Mouse (Mus musculus) liver, postnatal 0 days (tissue): ENCODE results near the gene Rtbdn. TPM values are rescaled to one million over a fixed set of nuclear protein-coding genes. Genes with fewer than 3 reads are reported as not detected.
A peak's percentile ranks its signal among the peaks of the same experiment; 100 is the strongest.

Experiments
- ATAC-seq: fragments of 200-750 bp; cut with Nextera tagmentation; 2 replicates; pipeline ENCODE4 v1.8.0; 2017; ENCODE audit warnings: mild to moderate bottlenecking, moderate library complexity
- DNase-seq: peaks from one replicate; pipeline ENCODE4 v3.0.0-alpha.2; 2016
- H3K27ac ChIP-seq: fragments of 300-500 bp; sonication (generic); 2 replicates; pipeline ENCODE4 v1.5.1; 2014; ENCODE audit warnings: antibody characterized with exemption, moderate library complexity, mild to moderate bottlenecking, low read depth
- H3K27me3 ChIP-seq: fragments of 300-500 bp; sonication (generic); 2 replicates; pipeline ENCODE4 v1.6.1; 2014; ENCODE audit warnings: low read length, control low read depth, mixed read lengths; ENCODE audit not compliant: insufficient read depth
- H3K36me3 ChIP-seq: fragments of 300-500 bp; sonication (generic); replicated peaks from 2 replicates; pipeline ENCODE4 v1.6.1; 2014; ENCODE audit warnings: mild to moderate bottlenecking, control low read depth, low read length, moderate library complexity, mixed read lengths; ENCODE audit not compliant: insufficient read depth
- H3K4me1 ChIP-seq: fragments of 300-500 bp; sonication (generic); 2 replicates; pipeline ENCODE4 v1.6.1; 2014; ENCODE audit warnings: antibody characterized with exemption, mild to moderate bottlenecking, control low read depth; ENCODE audit not compliant: insufficient read depth
- H3K4me2 ChIP-seq: fragments of 300-500 bp; sonication (generic); 2 replicates; pipeline ENCODE4 v1.6.1; 2014; ENCODE audit warnings: low read depth, mild to moderate bottlenecking, low read length, moderate library complexity, mixed read lengths
- H3K4me3 ChIP-seq: fragments of 300-500 bp; sonication (generic); 2 replicates; pipeline ENCODE4 v1.5.1; 2014; ENCODE audit warnings: low read depth, low read length
- H3K9ac ChIP-seq: fragments of 300-500 bp; sonication (generic); replicated peaks from 2 replicates; pipeline ENCODE4 v1.6.1; 2014; ENCODE audit warnings: mild to moderate bottlenecking, moderate library complexity
- H3K9me3 ChIP-seq: fragments of 300-500 bp; sonication (generic); 2 replicates; pipeline ENCODE4 v1.6.1; 2016; ENCODE audit warnings: mild to moderate bottlenecking, control low read depth, low read length, mixed read lengths
- CTCF ChIP-seq: sonication (generic); IDR thresholded peaks from 2 replicates; pipeline ENCODE4 v1.5.1; 2016; ENCODE audit warnings: antibody characterized with exemption, low read depth
- EP300 ChIP-seq: IDR thresholded peaks from 2 replicates; pipeline ENCODE4 v1.6.1; 2016; ENCODE audit warnings: antibody characterized with exemption, low read depth, mild to moderate bottlenecking
- WGBS: fragments of 180-500 bp; shearing (Covaris S2); extraction: QIAGEN DNeasy Blood & Tissue Kit; methylation state at CpG from one replicate; pipeline ENCODE4 v1.1.7; 2014; ENCODE audit not compliant: insufficient replicate concordance; 5-methylcytosine and 5-hydroxymethylcytosine counted together
- polyA plus RNA-seq: library from polyadenylated mRNA; unstranded; fragments of >200 nt; fragmentation: Nextera tagmentation; extraction: Ambion mirVana; gene quantifications from 2 replicates; pipeline ENCODE4 v1.2.1, GENCODE M21; 2015

Gene Rtbdn
- polyA plus RNA-seq, 1 experiment from 2014 or later = not detected

DNA sequence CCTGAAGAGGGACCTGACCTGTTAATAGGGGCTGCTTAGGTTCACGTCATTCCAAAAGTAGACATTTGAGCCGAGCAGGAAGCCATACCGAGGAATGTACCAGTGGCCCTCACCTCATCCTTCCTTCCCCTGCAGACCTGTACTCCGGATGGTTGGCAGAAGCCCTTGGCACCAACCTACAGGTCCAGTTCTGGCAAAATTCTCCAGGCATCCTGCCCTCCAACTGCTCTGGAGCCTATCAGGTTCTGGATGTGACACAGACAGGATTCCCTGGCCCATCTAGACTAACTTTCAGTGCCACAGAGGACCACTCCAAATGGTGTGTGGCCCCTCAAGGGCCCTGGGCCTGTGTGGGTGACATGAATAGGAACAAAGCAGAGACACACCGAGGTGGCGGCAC, 36.2 kb upstream of the Rtbdn start:
- DNase-seq (no peak), ATAC-seq (no peak)
- Histone ChIP-seq H3K4me1 (peaks cover 28% of the 10 kb centered on the region), H3K27me3 (peaks cover 16% of the 10 kb centered on the region), H3K27ac (no peak overlapping the region), H3K4me2 (peak overlapping the region; percentile 95), H3K4me3 (no peak overlapping the region), H3K9me3 (no peaks in the 10 kb centered on the region), H3K36me3 (peaks cover 7% of the 10 kb centered on the region), H3K9ac (no peak overlapping the region; the same call in 1 of the 2 replicates)
- 92% methylated on average over 6 of the region's 6 CpGs for WGBS
- TF ChIP-seq EP300 (no peak), CTCF (no peak)

DNA sequence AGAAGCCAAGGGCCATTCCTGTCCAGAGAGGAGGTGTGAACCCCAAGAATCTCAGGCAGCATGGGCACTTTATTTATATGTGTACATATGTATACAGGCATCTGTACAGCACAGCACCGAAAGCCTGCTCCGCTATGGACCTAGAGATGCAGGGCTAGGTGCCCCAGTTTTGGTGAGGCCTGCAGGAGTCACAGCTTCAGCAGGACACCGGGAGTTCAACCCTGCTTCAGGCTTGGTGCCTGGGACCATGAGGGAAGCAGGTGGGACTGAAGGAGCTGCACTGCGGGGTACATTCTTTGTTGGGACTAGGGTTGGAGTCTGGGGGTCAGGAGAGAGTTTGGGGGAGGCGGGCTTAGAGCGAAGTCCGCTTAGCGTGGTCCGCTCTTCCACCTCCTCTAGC, 34.9 kb upstream of the Rtbdn start:
- no peak for DNase-seq

DNA sequence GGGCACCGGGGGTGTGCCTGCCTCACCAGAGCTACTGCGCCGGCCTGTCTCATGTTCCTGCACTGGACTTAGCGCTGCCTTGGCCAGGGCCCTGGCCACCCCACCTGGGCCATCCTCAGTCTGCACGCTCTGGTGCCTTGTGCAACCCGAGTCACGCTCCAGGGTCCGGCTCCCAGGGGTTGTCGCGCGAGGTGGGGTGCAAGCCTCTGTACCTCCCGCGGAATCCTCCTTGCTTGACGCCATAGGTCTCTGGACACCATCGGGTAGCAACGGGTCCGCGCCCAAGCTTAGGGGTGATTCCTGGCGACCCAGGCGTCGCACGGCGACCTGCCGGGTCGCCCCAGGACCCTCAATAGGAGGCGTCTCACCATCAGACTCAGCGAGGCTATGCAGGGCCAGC, 34.4 kb upstream of the Rtbdn start:
- TF ChIP-seq CTCF = no peak
- TF ChIP-seq EP300 = no peak
- Histone ChIP-seq H3K9ac (no peak overlapping the region), H3K27me3 (peaks cover 16% of the 10 kb centered on the region), H3K4me2 (peak overlapping the region; percentile 81), H3K36me3 (peaks cover 3% of the 10 kb centered on the region; the same call in 1 of the 2 replicates), H3K27ac (no peak overlapping the region), H3K4me1 (peaks cover 28% of the 10 kb centered on the region), H3K4me3 (peak overlapping the region; percentile 35), H3K9me3 (no peaks in the 10 kb centered on the region)
- DNase-seq = no peak
- ATAC-seq = no peak
- 23% methylated on average over 26 of the region's 27 CpGs for WGBS

More for the DNA sequence above, 34.9 kb upstream of the Rtbdn start:
- H3K4me3 ChIP-seq = no peak overlapping the region
- peaks cover 3% of the 10 kb centered on the region; the same call in 1 of the 2 replicates for H3K36me3 ChIP-seq
- no peak overlapping the region for H3K4me2 ChIP-seq
- ATAC-seq = no peak
- H3K27ac ChIP-seq = no peak overlapping the region
- WGBS = 92% methylated on average over 9 of the region's 9 CpGs
- TF ChIP-seq CTCF (no peak), EP300 (no peak)
- no peaks in the 10 kb centered on the region for H3K9me3 ChIP-seq
- peaks cover 28% of the 10 kb centered on the region for H3K4me1 ChIP-seq
- no peak overlapping the region for H3K9ac ChIP-seq
- peaks cover 16% of the 10 kb centered on the region for H3K27me3 ChIP-seq

DNA sequence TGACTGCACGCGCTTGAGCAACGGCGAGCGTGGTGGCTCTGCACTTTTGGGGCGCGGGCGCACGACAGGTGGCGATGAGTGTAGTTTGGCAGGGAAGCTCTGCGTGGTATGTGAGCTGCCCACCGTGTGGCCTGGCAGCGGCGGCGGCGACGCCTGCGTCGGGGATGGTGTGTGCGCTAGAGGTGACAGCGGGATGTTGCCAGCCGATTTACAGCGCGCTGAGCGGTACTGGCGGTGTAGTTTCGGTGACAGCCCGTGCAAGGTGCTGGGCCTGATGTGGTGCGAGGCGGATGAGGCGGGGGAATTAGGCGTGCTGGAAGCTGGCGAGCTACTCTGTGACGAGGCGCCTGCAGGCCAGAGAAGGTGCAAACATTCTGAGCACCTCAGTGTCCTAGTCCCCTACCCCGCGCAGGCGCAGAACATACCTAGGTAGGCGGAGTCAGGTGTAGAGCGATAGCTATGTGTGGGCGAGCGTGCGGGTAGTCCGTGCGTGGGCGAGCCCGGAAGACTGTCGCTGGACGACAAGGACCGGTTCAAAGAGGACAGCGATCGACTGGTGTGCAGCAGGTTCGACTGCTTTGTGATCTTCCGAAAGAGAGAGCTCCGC, 33.8 kb upstream of the Rtbdn start:
- TF ChIP-seq CTCF = no peak
- TF ChIP-seq EP300 = no peak
- ATAC-seq = peak; percentile 56
- Histone ChIP-seq H3K27ac (peak overlapping the region; percentile 13; the same call in 1 of the 2 replicates), H3K4me2 (peak overlapping the region; percentile 81), H3K36me3 (peaks cover 3% of the 10 kb centered on the region; the same call in 1 of the 2 replicates), H3K9me3 (no peaks in the 10 kb centered on the region), H3K4me3 (peak overlapping the region; percentile 35), H3K4me1 (peaks cover 28% of the 10 kb centered on the region), H3K27me3 (peaks cover 17% of the 10 kb centered on the region), H3K9ac (peak overlapping the region; percentile 50)
- DNase-seq = peak; percentile 84
- WGBS = under 1% methylated on average over 51 of the region's 55 CpGs

DNA sequence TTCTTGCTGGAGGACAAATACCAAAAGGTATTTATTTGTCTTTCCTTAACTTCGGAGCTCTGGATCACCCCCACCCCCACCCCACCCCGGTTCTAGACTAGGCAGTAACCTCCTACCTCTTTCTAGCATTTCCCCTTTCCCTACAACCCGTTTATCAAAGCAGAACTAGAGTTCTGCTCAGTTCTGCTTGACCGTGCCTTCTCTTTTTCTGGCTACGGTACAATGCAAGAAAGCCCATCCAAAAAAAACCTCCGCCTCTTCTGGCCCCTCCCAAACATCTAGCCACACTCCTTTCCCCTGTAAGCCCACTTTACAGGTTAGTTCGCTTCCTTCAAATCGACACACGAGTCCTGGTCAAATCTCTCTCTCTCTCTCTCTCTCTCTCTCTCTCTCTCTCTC, 33.3 kb upstream of the Rtbdn start:
- Histone ChIP-seq H3K9me3 (no peaks in the 10 kb centered on the region), H3K9ac (peak overlapping the region; percentile 50; the same call in 1 of the 2 replicates), H3K4me1 (peaks cover 28% of the 10 kb centered on the region), H3K27ac (peak overlapping the region; percentile 13; the same call in 1 of the 2 replicates), H3K4me2 (peak overlapping the region; percentile 81), H3K36me3 (peaks cover 3% of the 10 kb centered on the region; the same call in 1 of the 2 replicates), H3K4me3 (peak overlapping the region; percentile 35), H3K27me3 (peaks cover 21% of the 10 kb centered on the region)
- DNase-seq = no peak
- WGBS = 8% methylated on average over 9 of the region's 9 CpGs
- no peak for ATAC-seq
- no peak for TF ChIP-seq CTCF
- no peak for TF ChIP-seq EP300

DNA sequence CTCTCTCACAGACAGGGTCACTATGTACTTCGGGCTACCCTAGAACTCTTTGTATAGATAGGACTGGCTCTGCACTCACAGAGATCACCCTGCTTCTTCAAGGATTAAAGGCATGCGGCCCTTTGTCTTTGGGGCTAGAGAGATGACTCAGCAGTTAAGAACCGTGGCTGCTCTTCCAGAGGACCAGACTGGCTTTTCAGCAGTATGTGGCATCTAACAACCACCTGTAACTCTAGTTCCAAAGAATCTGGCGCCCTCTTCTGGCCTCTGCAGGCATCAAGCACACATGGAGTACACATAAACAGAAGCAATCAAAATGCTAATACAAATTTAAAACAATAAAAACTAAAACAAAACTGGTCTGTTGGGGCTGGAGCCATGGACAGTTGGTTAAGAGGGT, 32.8 kb upstream of the Rtbdn start:
- ATAC-seq = no peak

More for the DNA sequence above, 32.8 kb upstream of the Rtbdn start:
- H3K9ac ChIP-seq = no peak overlapping the region
- peak overlapping the region; percentile 81 for H3K4me2 ChIP-seq
- H3K27me3 ChIP-seq = peaks cover 21% of the 10 kb centered on the region
- DNase-seq = peak; percentile 74
- H3K36me3 ChIP-seq = peaks cover 3% of the 10 kb centered on the region; the same call in 1 of the 2 replicates
- H3K4me3 ChIP-seq = no peak overlapping the region
- H3K27ac ChIP-seq = no peak overlapping the region
- H3K9me3 ChIP-seq = no peaks in the 10 kb centered on the region
- TF ChIP-seq CTCF (peak; percentile 68), EP300 (no peak)
- H3K4me1 ChIP-seq = peaks cover 25% of the 10 kb centered on the region
- 34% methylated on average over 4 of the region's 4 CpGs for WGBS
